Mouse (Mus musculus) spleen, adult 2 months (tissue): ENCODE measurements around the gene Ston2.

ENCODE experiments used
- CTCF ChIP-seq: fragments of 200-500 bp; IDR thresholded peaks from 2 replicates; pipeline ENCODE4 v1.5.1; 2011; ENCODE audit warnings: mild to moderate bottlenecking, inconsistent platforms; ENCODE audit not compliant: insufficient read depth, insufficient read length, insufficient replicate concordance; ENCODE audit errors: extremely low read depth
- POLR2A ChIP-seq: fragments of 200-500 bp; IDR thresholded peaks from 2 replicates; pipeline ENCODE4 v1.6.1; 2011; ENCODE audit warnings: low read depth, low read length, inconsistent platforms

DNA sequence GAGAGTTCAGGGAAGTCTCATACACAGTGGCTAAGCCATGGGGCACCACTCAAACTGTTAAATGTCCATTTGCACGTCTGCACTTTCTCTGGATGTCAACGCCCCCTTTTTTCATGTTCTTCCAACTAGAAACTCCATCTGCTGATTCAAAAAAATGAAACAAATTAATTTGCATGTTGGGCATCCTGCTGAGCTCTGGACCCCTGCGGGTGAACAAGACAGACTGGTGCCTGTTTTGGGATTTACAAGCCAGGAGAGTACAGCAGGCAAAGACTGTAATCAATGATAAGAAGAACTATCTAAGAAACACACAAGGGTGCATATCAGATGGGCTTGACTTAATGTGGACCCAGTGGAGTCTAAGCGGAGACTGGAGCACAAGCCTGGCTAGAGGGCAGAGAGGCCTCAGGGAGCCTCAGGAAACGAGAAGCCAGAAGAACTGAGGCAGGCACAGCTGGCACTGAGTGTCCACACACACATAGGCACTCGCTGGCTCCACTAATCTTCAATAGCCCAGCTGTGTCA is 12.7 kb upstream of the Ston2 start:
- TF ChIP-seq CTCF: no peak
- no peak for TF ChIP-seq POLR2A
